Mouse (Mus musculus): ENCODE data around the gene Ap5m1. TPM values are rescaled to one million over a fixed set of nuclear protein-coding genes. Genes with fewer than 3 reads are reported as not detected.

The Ap5m1 gene
- polyA plus RNA-seq, 1 experiment from 2014 or later: 27.2 TPM

DNA sequence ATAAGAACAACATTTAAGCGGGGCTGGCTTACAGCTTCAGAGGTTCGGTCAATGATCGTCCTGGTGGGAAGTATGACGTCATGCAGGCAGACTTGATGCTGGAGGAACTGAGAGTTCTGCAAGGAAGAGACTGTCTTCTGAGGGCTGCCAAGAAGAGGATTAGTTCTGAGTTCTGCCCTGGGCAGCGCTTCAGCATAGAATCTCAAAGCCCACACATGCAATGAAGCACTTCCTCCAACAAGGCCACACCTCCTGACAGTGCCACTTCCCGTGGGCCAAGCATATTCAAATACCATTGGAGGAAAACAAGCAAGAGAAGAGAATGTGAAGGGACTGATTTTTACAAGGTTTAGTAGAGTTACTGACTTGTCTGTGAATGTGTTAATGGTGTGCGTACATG is 74.9 kb downstream of the Ap5m1 start:
- no peak for ATAC-seq (replicated peaks; ENCODE audit: low FRiP score, low TSS enrichment, low read depth)
- no peak for DNase-seq (ENCODE audit: low spot score)
- Histone ChIP-seq H3K9ac (ENCODE audit: low read length) (no peak overlapping the region), H3K36me3 (ENCODE audit: control insufficient read depth, insufficient read depth, low read length) (no peaks in the 10 kb centered on the region), H3K27ac (ENCODE audit: low read depth) (no peak overlapping the region), H3K4me2 (ENCODE audit: low read length) (no peak overlapping the region), H3K4me3 (ENCODE audit: low read depth, low read length) (no peak overlapping the region), H3K4me1 (replicated peaks; ENCODE audit: control insufficient read depth, insufficient read depth, low read length) (no peaks in the 10 kb centered on the region), H3K9me3 (ENCODE audit: control insufficient read depth, low read length) (no peaks in the 10 kb centered on the region), H3K27me3 (replicated peaks; ENCODE audit: control insufficient read depth, insufficient read depth, low read length) (no peaks in the 10 kb centered on the region)
- 93% methylated on average over 7 of the region's 7 CpGs for WGBS

Other genes with a start within 250 kb of the Ap5m1 start
- gene Exoc5, start 556 bp downstream of the Ap5m1 start, polyA plus RNA-seq (2014; fragmentation: Nextera tagmentation; extraction: Ambion mirVana): 47.0 and 50.8 TPM in 2 replicates
- 11.5 and 13.2 TPM in 2 replicates for gene Naa30, start 106.1 kb downstream of the Ap5m1 start, polyA plus RNA-seq (2014; fragmentation: Nextera tagmentation; extraction: Ambion mirVana)
- gene ccdc198, start 179.4 kb downstream of the Ap5m1 start, polyA plus RNA-seq (2014; fragmentation: Nextera tagmentation; extraction: Ambion mirVana): 46.5 and 48.4 TPM in 2 replicates

All from intestine, embryonic 14.5 days (tissue).